8 mouse cellular contexts compared by ENCODE assay signal in genomic region chr11:71749671-71750070, GRCm38 (mm10). TPM values are rescaled to one million over a fixed set of nuclear protein-coding genes. Genes with fewer than 3 reads are reported as not detected.
DNase-seq lines count a peak whose midpoint lies in the region; ATAC-seq and TF ChIP-seq lines count a peak whose summit lies in the region.

TSS of gene Wscd1 (plus strand) at chr11:71749920.

- peak; percentile 68 for DNase-seq in neural tube, embryonic 11.5 days (ENCODE audit: low spot score)
- no peak for DNase-seq in neural tube, embryonic 10.5 days (ENCODE audit: extremely low spot score, low spot score)
- peak; percentile 77 for DNase-seq in embryo, embryonic 11 days
- no peak for DNase-seq in limb, embryonic 14.5 days (ENCODE audit: low spot score)
- peak; percentile 88 for DNase-seq in retina, postnatal 1 day
- no peak for DNase-seq in yolk sac, embryonic 10.5 days (ENCODE audit: low spot score)
- no peak for DNase-seq in urinary bladder, postnatal 14 days (ENCODE audit: low spot score)

- peaks cover 15% of the 10 kb centered on the region for H3K4me1 ChIP-seq in neural tube, embryonic 11.5 days (ENCODE audit: control insufficient read depth, insufficient read depth, low read length)
- peaks cover 36% of the 10 kb centered on the region for H3K4me1 ChIP-seq in hindbrain, embryonic 12.5 days
- peaks cover 3% of the 10 kb centered on the region; the same call in 1 of the 2 replicates for H3K4me1 ChIP-seq in limb, embryonic 14.5 days (ENCODE audit: control insufficient read depth, insufficient read depth, low read length)

- H3K9me3 ChIP-seq in neural tube, embryonic 11.5 days (ENCODE audit: control insufficient read depth, low read length) = no peaks in the 10 kb centered on the region
- 0 out of 2 replicates have a peak, but pooled peaks cover 3% of the 10 kb centered on the region for H3K9me3 ChIP-seq in hindbrain, embryonic 12.5 days (replicated peaks)
- H3K9me3 ChIP-seq in limb, embryonic 14.5 days (ENCODE audit: control insufficient read depth, low read length) = no peaks in the 10 kb centered on the region

- peak within 1 kb of the TSS; percentile 63 for H3K4me3 ChIP-seq in neural tube, embryonic 11.5 days (ENCODE audit: low read depth, low read length)
- H3K4me3 ChIP-seq in hindbrain, embryonic 12.5 days = peak within 1 kb of the TSS; percentile 87
- peak within 1 kb of the TSS; percentile 36 for H3K4me3 ChIP-seq in limb, embryonic 14.5 days (replicated peaks; ENCODE audit: low read length)

- ATAC-seq in neural tube, embryonic 11.5 days (ENCODE audit: insufficient read depth, low FRiP score, low TSS enrichment) = no peak
- no peak for ATAC-seq in hindbrain, embryonic 12.5 days (ENCODE audit: low FRiP score)
- no peak for ATAC-seq in limb, embryonic 14.5 days (ENCODE audit: low FRiP score, low read depth)

- TF ChIP-seq POLR2A in limb, embryonic 14.5 days (IDR thresholded peaks at IDR 0.05; ENCODE audit: borderline replicate concordance, extremely low read depth, insufficient read depth, insufficient read length) = no peak

- peaks cover 7% of the 10 kb centered on the region; the same call in 1 of the 2 replicates for H3K27me3 ChIP-seq in neural tube, embryonic 11.5 days (ENCODE audit: control insufficient read depth, insufficient read depth, low read length)
- H3K27me3 ChIP-seq in hindbrain, embryonic 12.5 days = peaks cover 6% of the 10 kb centered on the region; the same call in 1 of the 2 replicates
- peaks cover 39% of the 10 kb centered on the region for H3K27me3 ChIP-seq in limb, embryonic 14.5 days (ENCODE audit: control insufficient read depth, insufficient read depth, low read length)

- H3K27ac ChIP-seq in neural tube, embryonic 11.5 days (ENCODE audit: low read depth, low read length) = peak within 1 kb of the TSS; percentile 49; the same call in 1 of the 2 replicates
- H3K27ac ChIP-seq in hindbrain, embryonic 12.5 days = peak within 1 kb of the TSS; percentile 86
- no peak within 1 kb of the TSS for H3K27ac ChIP-seq in limb, embryonic 14.5 days (replicated peaks; ENCODE audit: low read depth, low read length)

- H3K36me3 ChIP-seq in neural tube, embryonic 11.5 days (ENCODE audit: control insufficient read depth, insufficient read depth, low read length) = no peaks in the 10 kb centered on the region
- H3K36me3 ChIP-seq in hindbrain, embryonic 12.5 days = no peaks in the 10 kb centered on the region
- no peaks in the 10 kb centered on the region for H3K36me3 ChIP-seq in limb, embryonic 14.5 days (ENCODE audit: control insufficient read depth, insufficient read depth, low read length)

- peak within 1 kb of the TSS; percentile 61 for H3K4me2 ChIP-seq in neural tube, embryonic 11.5 days (ENCODE audit: low read depth)
- H3K4me2 ChIP-seq in hindbrain, embryonic 12.5 days (replicated peaks) = peak within 1 kb of the TSS; percentile 83
- peak within 1 kb of the TSS; percentile 56 for H3K4me2 ChIP-seq in limb, embryonic 14.5 days (replicated peaks; ENCODE audit: low read depth, low read length, severe bottlenecking)

- WGBS in neural tube, embryonic 11.5 days = 9% methylated on average over 5 of the region's 5 CpGs
- 9% methylated on average over 5 of the region's 5 CpGs for WGBS in hindbrain, embryonic 12.5 days
- WGBS in limb, embryonic 14.5 days = 7% methylated on average over 5 of the region's 5 CpGs

- H3K9ac ChIP-seq in neural tube, embryonic 11.5 days (ENCODE audit: low read length) = peak within 1 kb of the TSS; percentile 86
- H3K9ac ChIP-seq in hindbrain, embryonic 12.5 days = peak within 1 kb of the TSS; percentile 89
- peak within 1 kb of the TSS; percentile 1; the same call in 1 of the 2 replicates for H3K9ac ChIP-seq in limb, embryonic 14.5 days (ENCODE audit: low read depth, low read length, severe bottlenecking)

RNA-seq across cellular contexts. Expression of gene Wscd1, which starts in this region (rescaled TPM):
- 47.3 and 50.5 TPM in 2 replicates for polyA plus RNA-seq in neural tube, embryonic 11.5 days (2014; fragmentation: Nextera tagmentation; extraction: Ambion mirVana)
- polyA plus RNA-seq in hindbrain, embryonic 12.5 days (2016; fragmentation: Nextera tagmentation; extraction: Ambion mirVana) = 55.6 and 55.7 TPM in 2 replicates
- 2.5 and 2.6 TPM in 2 replicates for polyA plus RNA-seq in limb, embryonic 14.5 days (2012; rRNA removed)
- polyA plus RNA-seq in limb, embryonic 14.5 days (2014; fragmentation: Nextera tagmentation; extraction: Ambion mirVana) = 2.0 and 2.6 TPM in 2 replicates

Comparison
In these comparisons a context has a peak if more than half of its experiments do, and no peak if none do; other contexts are left out.
1. RNA of gene Wscd1 (polyA plus RNA-seq): 55.6 to 55.7 TPM in hindbrain, embryonic 12.5 days and 47.3 to 50.5 TPM in neural tube, embryonic 11.5 days; 2.0 to 2.6 TPM in limb, embryonic 14.5 days; every median in the first group is over 10 times any median in the second.
2. DNase-seq: peak in neural tube, embryonic 11.5 days (single experiment), embryo, embryonic 11 days (single experiment) and retina, postnatal 1 day (single experiment); none in neural tube, embryonic 10.5 days (single experiment), limb, embryonic 14.5 days (single experiment), yolk sac, embryonic 10.5 days (single experiment) and urinary bladder, postnatal 14 days (single experiment).
3. H3K4me3 ChIP-seq: peak in every context shown above with its lines; median percentile 87 in hindbrain, embryonic 12.5 days; 63 in neural tube, embryonic 11.5 days; 36 in limb, embryonic 14.5 days.
4. H3K9ac ChIP-seq: peak in every context shown above with its lines; median percentile 89 in hindbrain, embryonic 12.5 days; 86 in neural tube, embryonic 11.5 days; 1 in limb, embryonic 14.5 days.
5. Peak in every context shown above with its lines, with median percentiles within 50 percentile points of each other: H3K4me2 ChIP-seq.